In the genomic region with DNA sequence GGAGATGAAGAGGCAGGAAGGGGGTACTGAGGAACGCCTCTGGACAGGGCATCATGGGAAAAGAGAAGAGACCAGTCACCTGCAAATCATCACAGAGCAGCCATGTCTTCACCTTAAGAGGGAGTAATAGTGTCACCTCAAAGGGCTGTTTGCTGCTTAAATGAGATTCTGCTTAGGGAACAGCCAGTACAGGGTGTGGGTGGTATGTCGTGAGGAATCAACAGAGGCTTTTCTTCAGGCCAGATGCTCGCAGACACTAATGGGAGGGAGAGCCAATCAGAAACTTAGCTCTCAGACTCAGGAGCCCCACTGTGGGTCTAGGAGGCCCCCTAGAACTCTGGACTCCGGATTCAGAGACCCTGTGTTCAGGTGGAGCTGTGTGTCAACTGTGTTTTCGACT, we compare ENCODE assay signal across 26 mouse cellular contexts.
A peak's percentile ranks its signal among the peaks of the same experiment; 100 is the strongest.
DNase-seq lines count a peak whose midpoint lies in the region; ATAC-seq lines count a peak whose summit lies in the region.
"Had no signal": no experiment of that assay in that cellular context is flagged by ENCODE, and none has a peak within 500 bp of the region (broad histone marks: within the 10 kb centered on the region; RNA-seq: fewer than 3 reads in every experiment).

No protein-coding gene starts in this region.

- peaks cover 17% of the 10 kb centered on the region for H3K4me1 ChIP-seq in forebrain, embryonic 10.5 days
- H3K4me1 ChIP-seq in forebrain, embryonic 11.5 days (replicated peaks; ENCODE audit: control insufficient read depth, insufficient read depth, low read length), result no peaks in the 10 kb centered on the region
- H3K4me1 ChIP-seq in liver, embryonic 12.5 days, result peaks cover 50% of the 10 kb centered on the region
- H3K4me1 ChIP-seq: embryonic facial prominence, embryonic 15.5 days; forebrain, embryonic 12.5 days; hindbrain, embryonic 15.5 days had no signal

- WGBS in forebrain, embryonic 10.5 days, result 73% methylated on average over 5 of the region's 5 CpGs
- WGBS in forebrain, embryonic 11.5 days, result 65% methylated on average over 5 of the region's 5 CpGs
- WGBS in liver, embryonic 12.5 days (ENCODE audit: insufficient replicate concordance), result 59% methylated on average over 5 of the region's 5 CpGs

- no peak overlapping the region for H3K4me2 ChIP-seq in forebrain, embryonic 11.5 days (ENCODE audit: low read depth, low read length, severe bottlenecking)
- H3K4me2 ChIP-seq in liver, embryonic 12.5 days, result peak overlapping the region; percentile 38
- H3K4me2 ChIP-seq: embryonic facial prominence, embryonic 15.5 days; forebrain, embryonic 12.5 days; heart, embryonic 12.5 days; hindbrain, embryonic 15.5 days had no signal

- no peak overlapping the region for H3K4me3 ChIP-seq in forebrain, embryonic 10.5 days
- H3K4me3 ChIP-seq in forebrain, embryonic 11.5 days (ENCODE audit: low read depth, low read length), result no peak overlapping the region
- H3K4me3 ChIP-seq in liver, embryonic 12.5 days, result no peak overlapping the region
- H3K4me3 ChIP-seq: embryonic facial prominence, embryonic 15.5 days; erythroblast, embryonic 14.5 days; forebrain, embryonic 12.5 days; heart, adult 2 months; heart, embryonic 12.5 days; hindbrain, embryonic 15.5 days had no signal

- DNase-seq in forebrain, embryonic 10.5 days (ENCODE audit: extremely low spot score, low spot score), result no peak
- DNase-seq in forebrain, embryonic 11.5 days (ENCODE audit: low spot score), result no peak
- peak; percentile 24 for DNase-seq in layer of hippocampus, adult 9-11 months
- no peak for DNase-seq in layer of hippocampus, postnatal 25 days (ENCODE audit: extremely low spot score in 1 of 2, low spot score in 1 of 2)
- DNase-seq in liver, result no peak
- peak; percentile 22 to 34 for DNase-seq in right cerebral cortex, adult 2 months (ENCODE audit: low spot score in 2 of 2)
- DNase-seq in right cerebral cortex, postnatal 4 days, result no peak
- DNase-seq: adrenal gland, adult 8-10 months; adrenal gland, postnatal 36 days; B cell, adult 2 months; cerebellum, adult 11 months; cerebellum, adult 8-10 months; cerebellum, postnatal 14 days; embryo, embryonic 11 days; gastrocnemius, postnatal 10 days; heart, adult 2 months; heart, postnatal 36 days had no signal

- H3K9ac ChIP-seq in forebrain, embryonic 11.5 days (ENCODE audit: low read length), result no peak overlapping the region
- no peak overlapping the region; the same call in 1 of the 2 replicates for H3K9ac ChIP-seq in liver, embryonic 12.5 days
- H3K9ac ChIP-seq: embryonic facial prominence, embryonic 15.5 days; forebrain, embryonic 12.5 days; heart, embryonic 12.5 days; hindbrain, embryonic 15.5 days had no signal

- no peaks in the 10 kb centered on the region for H3K36me3 ChIP-seq in forebrain, embryonic 10.5 days (replicated peaks)
- H3K36me3 ChIP-seq in forebrain, embryonic 11.5 days (ENCODE audit: control insufficient read depth, insufficient read depth, low read length), result no peaks in the 10 kb centered on the region
- H3K36me3 ChIP-seq in liver, embryonic 12.5 days, result no peaks in the 10 kb centered on the region
- H3K36me3 ChIP-seq: embryonic facial prominence, embryonic 15.5 days; forebrain, embryonic 12.5 days; G1E; heart, embryonic 12.5 days; hindbrain, embryonic 15.5 days had no signal

- ATAC-seq in forebrain, embryonic 11.5 days (replicated peaks; ENCODE audit: low FRiP score), result no peak
- no peak for ATAC-seq in liver, embryonic 12.5 days
- ATAC-seq: CD4-positive, CD25-positive, alpha-beta regulatory T cell, adult 4 months; forebrain, embryonic 16.5 days had no signal

- H3K9me3 ChIP-seq in forebrain, embryonic 10.5 days, result no peaks in the 10 kb centered on the region
- H3K9me3 ChIP-seq in forebrain, embryonic 11.5 days (ENCODE audit: control insufficient read depth, low read length), result no peaks in the 10 kb centered on the region
- H3K9me3 ChIP-seq in liver, embryonic 12.5 days (replicated peaks), result 0 out of 2 replicates have a peak, but pooled peaks cover 4% of the 10 kb centered on the region
- H3K9me3 ChIP-seq: embryonic facial prominence, embryonic 15.5 days; forebrain, embryonic 12.5 days; heart, embryonic 12.5 days; hindbrain, embryonic 15.5 days had no signal

- H3K27me3 ChIP-seq in forebrain, embryonic 10.5 days (ENCODE audit: poor library complexity, severe bottlenecking), result peaks cover 16% of the 10 kb centered on the region; the same call in 1 of the 2 replicates
- H3K27me3 ChIP-seq in forebrain, embryonic 11.5 days (ENCODE audit: control insufficient read depth, insufficient read depth, low read length), result no peaks in the 10 kb centered on the region
- H3K27me3 ChIP-seq in liver, embryonic 12.5 days (replicated peaks), result no peaks in the 10 kb centered on the region
- H3K27me3 ChIP-seq: embryonic facial prominence, embryonic 15.5 days; heart, embryonic 12.5 days; hindbrain, embryonic 15.5 days had no signal

- 0 out of 2 replicates have a peak overlapping the region, but pooled peaks have one; percentile 48 for H3K27ac ChIP-seq in forebrain, embryonic 10.5 days
- H3K27ac ChIP-seq in forebrain, embryonic 11.5 days (ENCODE audit: low read depth, low read length), result no peak overlapping the region
- H3K27ac ChIP-seq in liver, embryonic 12.5 days, result peak overlapping the region; percentile 76
- H3K27ac ChIP-seq: embryonic facial prominence, embryonic 15.5 days; forebrain, embryonic 12.5 days; heart, adult 2 months; hindbrain, embryonic 15.5 days had no signal

Comparison
In these comparisons a context has a peak if more than half of its experiments do, and no peak if none do; other contexts are left out.
1. DNase-seq: peak in layer of hippocampus, adult 9-11 months (single experiment) and right cerebral cortex, adult 2 months (2 of 2); none in forebrain, embryonic 10.5 days (single experiment), forebrain, embryonic 11.5 days (single experiment), layer of hippocampus, postnatal 25 days (0 of 2), liver (single experiment) and right cerebral cortex, postnatal 4 days (single experiment).